Mouse (Mus musculus): ENCODE data around the gene Spata1.

Gene Spata1

DNA sequence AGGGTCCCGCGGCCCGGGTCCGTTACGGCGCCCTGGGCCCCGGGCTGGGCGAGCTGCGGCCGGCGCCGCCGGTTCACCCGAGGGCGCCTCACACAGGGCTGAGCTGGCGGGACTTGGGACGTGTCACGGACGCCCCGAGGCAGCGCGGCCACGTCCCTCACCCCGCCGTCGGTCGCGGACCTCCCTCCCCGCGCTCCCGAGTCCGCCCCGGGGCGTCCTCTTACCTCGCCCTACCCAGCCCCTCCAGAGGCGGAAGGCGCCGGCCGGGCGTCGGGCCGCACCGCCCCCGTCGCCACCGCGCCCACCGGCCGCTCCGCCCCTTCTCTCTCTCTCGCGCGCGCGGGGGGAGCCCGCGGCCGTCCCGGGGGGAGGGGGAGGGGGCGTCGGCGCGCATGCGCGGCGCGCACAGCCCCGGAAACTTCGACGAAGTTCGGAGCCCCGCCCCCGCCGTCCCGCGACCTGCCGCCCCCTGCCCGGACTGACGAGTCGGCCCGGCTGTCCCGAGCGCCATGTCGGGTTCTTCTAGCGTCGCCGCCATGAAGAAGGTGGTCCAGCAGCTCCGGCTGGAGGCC, at the start of gene Spata1, which contains the start of gene Gng5:
Gene Spata1, minus strand, starts transcription at position 323 of the 572 bp plus-strand sequence.
Gene Gng5, plus strand, starts transcription at position 377 of the 572 bp plus-strand sequence.
- peak; percentile 88 to 91 for DNase-seq

DNA sequence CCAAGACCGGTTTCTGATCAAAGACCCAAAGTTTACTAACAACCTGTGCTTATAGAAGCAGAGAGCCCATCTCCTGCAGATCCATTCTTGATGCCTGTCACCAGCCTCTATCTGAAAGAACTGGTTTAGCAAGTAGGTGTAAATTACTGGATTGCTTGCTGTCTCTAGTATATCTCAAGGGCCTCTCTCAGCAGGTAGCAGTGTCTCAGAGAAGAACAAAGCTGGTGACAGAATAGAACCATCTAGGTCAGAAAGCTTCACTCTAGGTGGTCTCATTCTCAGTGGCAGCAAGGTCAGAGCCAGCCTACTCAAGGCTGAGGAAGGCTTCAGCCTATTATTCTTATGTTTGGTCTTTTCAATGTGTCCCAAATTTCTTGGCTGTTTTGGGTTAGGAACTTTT, 44.1 kb upstream of the Spata1 start:
- DNase-seq: no peak

DNA sequence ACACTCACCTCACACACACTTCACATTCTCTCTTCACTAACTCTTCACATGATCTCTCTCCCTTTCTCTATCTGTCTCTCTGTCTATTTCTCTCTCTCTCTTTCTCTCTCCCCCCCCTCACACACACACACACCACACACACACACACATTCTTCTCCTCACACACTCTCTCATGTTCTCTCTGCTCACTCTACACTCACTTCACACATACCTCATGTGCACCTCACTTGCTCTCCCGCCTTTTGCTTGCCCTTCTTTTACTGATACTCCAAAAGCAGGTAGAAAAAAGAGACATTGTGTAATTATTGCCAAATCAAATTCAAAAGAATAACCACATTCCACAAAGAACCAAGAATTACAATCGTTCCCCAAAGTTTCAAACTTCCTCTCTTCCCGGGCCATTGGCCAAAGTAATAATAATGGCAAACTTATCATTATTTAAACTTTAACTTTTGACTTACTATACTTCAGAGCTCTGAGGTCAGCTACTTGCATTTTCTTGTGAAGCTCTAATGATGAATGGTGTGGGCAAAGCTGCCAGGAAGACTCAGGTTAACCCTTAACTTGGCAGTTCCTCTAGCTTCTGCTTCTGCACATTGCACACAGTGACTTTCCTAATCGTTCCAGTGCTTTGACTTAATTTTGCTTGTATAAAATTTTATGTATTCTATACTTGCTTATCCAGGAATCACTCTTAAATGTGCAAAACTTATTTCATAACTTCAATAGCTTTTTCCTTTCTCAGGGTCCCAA, 41.1 kb upstream of the Spata1 start:
- no peak for DNase-seq

DNA sequence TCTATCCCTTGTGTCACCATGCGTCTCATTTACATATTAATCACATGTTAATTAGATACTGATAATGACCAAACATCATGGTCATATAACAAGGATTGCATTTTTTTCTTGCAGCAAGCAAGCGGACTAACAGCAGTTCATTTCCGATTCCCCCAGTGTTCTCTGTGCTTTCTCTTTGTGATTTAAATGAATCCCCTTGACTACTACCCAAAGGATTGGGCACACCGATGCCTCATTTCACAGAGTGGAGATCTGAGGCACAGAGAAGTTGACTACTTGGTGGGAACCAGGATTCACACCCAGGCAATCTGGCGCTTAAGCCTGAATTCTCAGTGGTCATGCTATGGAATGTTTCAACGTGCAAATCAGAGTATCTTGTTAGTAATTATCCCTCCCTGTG, 35.4 kb upstream of the Spata1 start:
- no peak for DNase-seq

DNA sequence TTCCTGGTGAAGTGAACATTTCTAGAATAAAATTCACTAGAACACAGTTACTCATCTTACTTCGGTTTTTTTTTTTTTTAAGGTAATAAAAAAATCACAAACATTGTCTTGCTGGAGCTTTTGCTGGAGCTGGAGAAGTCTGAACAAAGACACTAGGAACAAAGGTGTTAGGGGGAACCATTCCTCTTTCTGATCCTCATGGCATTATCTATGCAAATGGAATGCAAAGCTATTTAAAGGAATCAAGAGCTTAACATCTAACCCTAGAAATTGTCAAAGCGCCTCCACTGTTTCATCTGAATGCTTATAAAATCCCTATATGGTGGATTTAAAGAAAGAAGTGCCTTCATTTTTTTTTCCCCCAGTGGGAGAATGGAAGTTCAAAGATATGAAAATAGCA, 28.8 kb upstream of the Spata1 start:
- DNase-seq: no peak

DNA sequence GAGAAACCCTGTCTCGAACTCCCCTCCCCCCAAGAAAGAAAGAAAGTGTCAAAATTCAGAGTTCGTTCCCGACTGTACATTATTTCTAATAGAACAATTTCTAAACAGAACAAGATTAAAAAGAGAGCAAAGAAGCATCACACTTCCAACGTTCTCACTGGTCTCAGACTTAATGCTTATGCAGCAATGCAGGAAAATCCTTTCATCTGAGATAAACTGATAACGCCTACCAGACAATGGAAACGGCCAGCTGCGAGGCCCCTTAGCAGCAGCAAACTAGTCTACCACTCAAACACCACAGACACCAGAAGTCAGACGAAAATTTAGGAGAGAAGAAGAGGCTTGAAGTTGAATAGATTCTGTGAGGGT, 22.1 kb upstream of the Spata1 start:
- DNase-seq: no peak

DNA sequence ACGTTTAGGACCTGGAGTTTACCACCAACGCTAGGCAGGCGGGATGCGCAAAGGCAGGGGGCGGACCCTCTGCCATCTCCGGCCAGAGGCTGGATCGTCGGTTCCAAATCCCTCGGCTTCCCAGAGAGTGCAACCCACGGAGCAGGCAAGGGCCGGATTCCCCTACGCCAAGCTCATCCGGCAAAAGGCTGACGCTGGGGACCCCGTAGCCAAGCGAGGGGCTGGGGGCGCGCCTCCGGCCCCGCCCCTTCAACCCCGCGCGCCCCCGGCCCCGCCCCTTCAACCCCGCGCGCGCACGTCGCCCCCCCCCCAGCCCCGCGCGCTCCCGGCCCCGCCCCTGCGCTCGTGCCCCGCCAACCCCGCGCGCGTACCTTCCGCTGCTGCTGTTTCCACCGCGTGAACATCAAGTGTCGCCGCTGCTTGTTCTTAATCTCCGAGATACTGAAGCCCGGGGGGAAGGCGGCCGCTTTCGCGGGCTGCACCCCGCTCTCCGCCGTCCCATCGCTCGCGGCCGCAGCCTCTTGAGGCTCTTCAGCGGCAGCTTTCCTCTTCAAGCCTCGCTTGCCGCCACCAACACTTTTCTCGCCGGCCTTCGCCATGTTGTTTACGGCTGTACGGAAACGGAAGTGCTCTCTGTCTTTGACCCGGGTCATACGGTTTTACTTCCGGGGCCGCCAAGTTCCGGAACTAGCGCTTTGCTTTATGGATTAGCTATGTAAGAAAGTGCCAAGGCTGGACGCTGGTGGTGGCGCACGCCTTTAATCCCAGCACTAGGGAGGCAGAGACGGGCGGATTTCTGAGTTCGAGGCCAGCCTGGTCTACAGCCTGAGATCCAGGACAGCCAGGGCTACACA, 21.5 kb upstream of the Spata1 start, which contains the start of gene Rpf1:
Gene Rpf1, minus strand, starts transcription at position 632 of the 854 bp plus-strand sequence.
- peak; percentile 93 to 94 for DNase-seq

DNA sequence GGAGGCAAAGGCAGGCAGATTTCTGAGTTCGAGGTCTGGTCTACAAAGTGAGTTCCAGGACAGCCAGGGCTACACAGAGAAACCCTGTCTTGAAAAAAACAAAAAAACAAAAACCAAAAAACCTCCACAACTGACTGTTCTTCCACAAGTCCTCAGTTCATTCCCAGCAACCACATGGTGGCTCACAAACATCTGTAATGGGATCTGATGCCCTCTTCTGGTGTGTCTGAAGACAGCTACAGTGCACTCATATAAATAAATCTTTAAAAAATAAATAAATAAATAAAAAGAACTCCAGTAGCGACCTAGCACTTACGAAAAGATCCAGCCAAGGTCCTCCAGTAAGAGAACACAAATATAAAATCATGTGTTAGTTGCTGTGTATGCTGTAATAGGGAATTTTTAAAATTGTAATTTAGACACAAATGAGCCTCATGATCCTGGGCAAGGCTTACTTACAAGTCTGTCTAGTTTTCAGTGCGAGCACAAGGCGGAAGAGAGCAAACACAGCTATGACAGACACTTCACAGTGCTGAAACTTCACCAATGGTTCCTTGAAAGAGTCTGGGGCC, 20.8 kb upstream of the Spata1 start:
- no peak for DNase-seq

DNA sequence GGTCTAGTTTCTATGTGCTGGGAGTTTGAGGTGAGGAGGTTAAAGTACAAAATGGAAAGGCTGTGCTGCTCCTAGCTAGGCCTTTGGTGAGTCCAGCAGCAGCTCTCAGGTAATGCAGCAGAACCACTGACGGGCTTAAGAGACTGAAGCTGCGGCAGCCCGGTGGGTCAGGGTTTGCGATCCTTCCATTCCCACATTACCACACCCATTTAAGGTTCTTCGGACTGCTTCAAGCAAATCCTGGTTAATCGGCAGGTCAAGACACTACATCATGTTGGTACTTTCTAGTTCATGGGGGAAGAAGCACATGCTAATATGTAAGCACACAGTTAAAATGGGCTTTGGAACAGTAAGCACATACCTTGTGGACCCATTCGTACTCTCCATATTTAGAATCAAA, 7.2 kb upstream of the Spata1 start:
- no peak for DNase-seq

DNA sequence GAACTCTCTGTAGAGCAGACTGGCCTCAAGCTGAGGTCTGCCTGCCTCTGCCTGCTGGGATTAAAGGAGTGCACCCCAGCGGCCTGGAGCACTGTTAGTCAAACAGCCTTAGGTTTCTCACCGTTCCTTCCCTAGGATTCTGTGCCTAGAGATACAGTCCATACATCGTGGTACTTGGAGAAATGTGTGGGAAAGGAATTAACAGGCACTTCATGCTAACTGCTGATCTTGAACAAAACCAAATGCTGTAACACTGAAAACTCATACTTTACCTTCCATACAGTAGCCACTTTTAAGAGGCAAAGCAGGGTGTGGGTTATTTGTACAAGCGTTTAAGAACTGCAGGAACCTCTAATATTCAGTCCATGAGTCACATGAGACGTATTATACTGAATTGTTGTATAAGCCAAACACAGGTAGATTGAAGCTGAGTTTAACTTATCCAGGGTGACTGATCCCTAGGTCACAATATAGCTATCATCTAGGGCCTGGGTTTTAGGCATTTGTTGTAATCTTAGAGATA, 2.1 kb upstream of the Spata1 start:
- DNase-seq: no peak

DNA sequence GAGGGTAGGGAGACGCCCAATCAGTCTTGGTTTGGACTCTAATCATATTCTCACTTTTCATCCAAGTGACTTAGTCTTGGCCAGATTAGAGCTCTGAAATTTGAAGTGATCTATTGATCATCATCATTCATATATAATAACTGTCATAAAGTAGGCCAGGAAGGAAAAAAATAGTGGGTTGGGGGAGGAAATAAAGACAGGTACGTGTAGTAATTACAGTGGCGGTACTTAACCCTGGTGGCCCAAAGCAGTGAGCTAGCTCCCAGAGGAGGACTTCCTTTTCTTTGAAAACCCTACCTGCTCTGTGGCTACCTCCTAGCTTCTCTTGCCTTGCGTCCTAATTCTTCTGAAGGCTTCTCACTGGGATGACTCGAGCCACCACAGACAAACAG, 1.3 kb upstream of the Spata1 start:
- DNase-seq: no peak

DNA sequence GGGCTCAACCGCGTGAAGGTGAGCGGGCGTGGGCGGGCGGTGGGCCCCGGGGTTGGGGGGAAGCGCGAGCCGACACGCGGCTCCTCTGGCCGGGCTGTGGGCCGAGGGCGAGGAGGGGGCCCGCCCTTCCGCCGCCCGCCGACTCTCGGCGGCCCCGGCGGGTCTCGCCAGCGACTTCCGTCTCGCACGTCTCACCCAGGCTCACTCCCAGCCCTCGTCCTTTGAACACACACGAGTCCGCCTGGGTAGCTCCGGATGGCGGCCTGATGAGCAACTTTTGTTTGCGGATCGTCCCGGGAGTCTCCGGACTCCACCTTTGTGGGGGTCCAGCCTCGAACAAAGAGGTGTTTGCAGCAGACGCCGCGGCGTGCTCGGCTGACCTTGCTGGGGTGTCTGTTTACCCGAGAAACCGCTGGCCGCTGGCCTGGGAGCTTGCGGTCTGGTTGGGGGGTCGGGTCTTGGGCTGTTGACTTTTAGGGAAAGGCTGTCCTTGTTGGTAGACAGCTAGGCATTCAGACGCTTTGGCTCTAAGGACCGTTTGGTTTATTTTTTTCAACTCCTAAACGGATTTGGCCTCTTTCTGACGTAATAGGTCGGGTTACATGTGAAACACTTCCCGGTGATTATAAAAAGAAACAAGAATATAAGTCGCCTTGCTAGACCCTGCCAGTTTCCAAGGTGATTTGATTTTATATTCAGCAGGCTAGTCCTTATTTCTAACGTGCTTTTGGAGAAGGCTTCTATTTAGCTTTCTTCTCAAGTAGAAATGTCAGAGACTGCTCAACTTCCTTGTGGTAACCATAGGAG, 653 bp upstream of the Spata1 start:
- DNase-seq: peak; percentile 61 to 63

DNA sequence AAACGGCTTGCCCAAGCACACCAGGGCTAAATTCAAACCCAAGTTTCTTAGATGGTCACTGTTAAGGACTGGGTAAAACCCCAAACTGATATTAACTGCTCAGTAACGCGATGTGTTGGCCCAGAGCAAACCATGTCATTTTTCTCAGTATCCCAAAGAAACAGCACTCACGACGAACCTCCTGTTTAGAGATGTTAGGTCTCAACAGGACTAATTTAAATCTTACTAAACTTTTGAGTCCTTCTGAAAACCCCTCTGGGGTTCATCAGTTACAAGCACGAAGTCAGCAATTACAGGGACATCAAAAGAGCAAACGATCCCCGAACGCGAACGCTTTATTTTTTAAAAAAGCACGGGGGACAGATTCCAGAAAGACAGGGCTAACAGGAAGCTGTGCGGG, 564 bp downstream of the Spata1 start:
- no peak for DNase-seq

DNA sequence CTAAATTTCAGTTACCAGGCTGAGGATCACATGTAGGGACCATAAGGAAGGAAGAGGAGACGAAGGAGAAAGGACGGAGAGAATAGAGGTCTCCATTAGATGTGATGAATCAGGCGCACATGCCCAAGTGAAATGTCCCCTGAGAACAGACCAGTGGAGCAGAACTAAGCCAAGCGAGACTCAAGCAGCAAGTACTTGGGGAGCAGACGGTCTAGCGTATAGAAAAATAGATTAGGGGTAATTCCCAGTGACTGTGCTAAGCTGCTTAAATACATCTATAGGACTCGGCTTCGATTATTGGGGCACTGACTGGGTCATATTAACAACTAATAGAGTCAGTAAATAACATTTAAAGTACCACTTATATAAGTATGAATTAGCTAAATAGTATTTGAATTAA, 4.6 kb downstream of the Spata1 start:
- no peak for DNase-seq

DNA sequence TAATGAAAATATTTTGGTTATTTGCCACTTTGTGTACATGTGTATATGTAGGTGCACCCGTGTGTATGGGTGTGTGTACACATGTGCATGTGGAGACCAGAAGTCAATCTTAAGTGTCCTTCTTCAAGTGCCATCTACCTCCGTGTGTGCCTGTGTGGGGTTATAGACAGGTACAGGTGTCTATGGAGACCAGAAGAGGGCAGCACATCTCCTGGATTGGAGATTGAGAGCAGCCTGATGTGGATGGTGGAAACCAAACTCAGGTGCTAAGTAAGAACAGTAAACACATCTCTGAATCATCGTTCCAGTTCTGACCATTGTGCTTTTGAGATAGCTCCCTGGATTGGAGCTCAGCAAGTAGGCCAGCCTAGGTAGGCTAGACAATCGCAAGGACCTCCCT, 13.1 kb downstream of the Spata1 start:
- no peak for DNase-seq

DNA sequence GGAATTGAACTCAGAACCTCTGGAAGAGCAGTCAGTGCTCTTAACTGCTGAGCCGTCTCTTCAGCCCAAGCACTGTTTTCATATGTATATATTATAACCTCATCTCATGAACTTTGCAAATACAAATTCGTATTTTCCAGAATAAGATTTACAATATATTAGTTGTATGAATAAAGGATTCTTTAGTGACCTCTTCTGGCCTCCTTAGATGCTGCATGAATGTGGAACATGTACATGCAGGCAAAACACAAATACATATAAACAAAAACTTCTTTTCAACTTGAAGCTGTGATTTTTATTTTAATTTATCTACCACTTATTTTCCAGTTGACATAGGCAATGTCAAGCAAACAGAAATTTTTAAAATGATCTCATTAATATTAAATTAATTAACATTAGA, 17.5 kb downstream of the Spata1 start:
- DNase-seq: no peak

DNA sequence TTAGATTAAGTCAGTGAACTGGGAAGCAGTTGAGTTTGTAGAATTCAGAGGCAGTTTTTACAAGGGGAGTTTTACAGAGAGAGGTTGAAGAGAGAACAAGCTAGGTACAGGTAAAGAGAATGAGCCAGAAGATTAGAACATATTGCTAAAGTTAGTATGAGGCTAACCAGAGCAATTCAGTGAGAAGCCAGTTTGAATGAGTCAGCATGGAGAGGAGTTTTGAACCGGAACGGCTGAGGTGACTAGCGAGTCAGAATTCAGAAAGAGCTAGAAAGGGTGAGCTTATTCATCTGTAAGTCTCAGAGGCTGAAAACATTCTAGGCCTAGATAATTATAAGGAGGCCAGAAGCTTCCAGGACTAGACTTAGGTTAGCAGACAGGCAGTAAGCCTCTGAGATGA, 25.1 kb downstream of the Spata1 start:
- no peak for DNase-seq

DNA sequence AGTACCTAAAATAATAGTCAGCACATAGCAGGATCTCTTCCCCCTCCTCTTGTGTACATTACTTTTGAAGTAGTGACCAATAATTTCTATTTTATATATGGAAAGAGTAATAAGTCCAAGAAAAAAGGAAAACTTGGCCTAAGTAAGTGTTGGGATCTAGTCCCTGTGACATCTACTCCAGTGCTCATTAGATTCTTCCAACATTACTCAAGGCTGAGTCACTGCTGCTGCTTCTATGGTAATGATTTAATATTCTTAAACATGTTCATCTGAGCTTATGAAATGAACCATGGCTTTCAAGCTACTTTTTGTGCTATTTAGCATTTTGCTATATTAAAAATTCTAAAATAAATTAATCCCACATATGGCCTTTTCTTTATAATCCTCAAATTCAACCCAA, 25.8 kb downstream of the Spata1 start:
- DNase-seq: no peak

DNA sequence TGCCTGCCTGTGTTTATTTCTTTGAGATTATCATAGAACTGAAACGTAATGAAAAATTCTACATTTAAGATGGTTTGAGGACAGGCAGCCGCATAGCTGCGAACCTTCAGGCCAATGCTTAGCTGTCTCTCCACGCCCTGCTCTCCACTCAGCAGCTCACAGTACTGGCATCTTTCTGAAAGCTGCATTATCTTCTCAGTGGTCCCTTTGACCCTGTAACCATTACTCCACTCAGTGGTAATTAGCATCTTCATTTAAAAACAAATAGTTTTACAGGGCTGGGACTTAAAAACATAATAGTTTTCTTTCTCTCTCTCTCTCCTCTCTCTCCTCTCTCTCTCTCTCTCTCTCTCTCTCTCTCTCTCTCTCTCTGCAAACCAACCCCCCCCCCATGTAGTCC, 26.9 kb downstream of the Spata1 start:
- no peak for DNase-seq

DNA sequence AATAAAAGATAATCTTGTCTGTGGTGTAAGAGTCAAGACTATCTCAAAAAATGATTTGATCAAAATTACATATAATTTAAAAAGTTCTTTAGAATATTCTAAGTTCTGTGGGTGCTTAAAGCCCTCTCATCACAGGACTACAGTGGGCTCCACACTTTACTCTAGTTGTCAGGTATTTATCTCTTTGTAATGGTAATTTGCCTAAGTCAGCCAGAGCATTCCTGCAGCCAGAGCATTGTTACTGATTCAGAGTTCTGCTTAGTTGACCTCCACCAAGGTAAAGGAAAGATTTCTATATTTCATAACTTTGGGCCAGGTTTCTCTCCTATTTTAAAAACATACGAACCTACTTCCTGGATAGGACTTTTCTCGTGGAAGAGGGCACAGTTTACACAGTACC, 30.3 kb downstream of the Spata1 start:
- no peak for DNase-seq

DNA sequence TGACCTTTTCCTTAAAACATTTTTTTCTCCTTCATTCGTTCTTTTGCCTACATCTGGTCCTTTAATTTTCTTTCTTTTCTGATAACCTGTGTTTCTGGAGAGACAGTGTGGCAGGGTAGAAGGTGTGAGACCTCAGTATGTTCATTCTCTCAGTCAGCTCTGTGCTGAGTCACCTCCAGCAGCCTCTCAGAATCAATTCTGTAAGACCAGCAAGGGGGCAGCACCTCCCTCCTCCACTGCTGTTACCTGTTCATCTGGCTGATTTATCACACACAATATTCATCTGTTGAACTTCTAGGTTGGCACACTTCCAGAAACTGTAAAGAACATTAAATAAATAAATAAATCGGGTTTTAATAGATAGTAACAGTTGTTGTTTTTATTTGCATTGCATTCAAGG, 36.6 kb downstream of the Spata1 start:
- DNase-seq: no peak

DNA sequence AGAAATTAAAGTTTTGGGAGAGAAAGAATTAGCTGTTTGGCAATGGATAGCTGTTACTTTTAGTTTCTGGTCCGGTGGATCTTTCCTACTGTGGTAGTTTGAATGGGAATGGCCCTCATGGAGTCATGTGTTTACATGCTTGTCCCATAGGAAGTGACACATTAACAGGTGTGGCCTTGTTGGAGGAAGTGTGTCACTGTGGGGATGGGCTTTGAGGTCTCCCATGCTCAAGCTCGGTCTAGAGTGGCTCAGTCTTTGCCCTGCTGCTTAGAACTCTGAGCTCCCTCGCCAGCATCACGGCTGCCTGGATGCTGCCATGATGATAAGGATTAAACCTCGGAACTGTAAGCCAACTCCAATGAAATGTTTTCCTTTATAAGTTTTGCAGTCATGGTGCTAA, 48.2 kb downstream of the Spata1 start:
- no peak for DNase-seq

Measured in lung, adult 18-20 months (tissue).